Mouse (Mus musculus): Measurements from ENCODE around the gene Plcb1. TPM values are rescaled to one million over a fixed set of nuclear protein-coding genes. Genes with fewer than 3 reads are reported as not detected.
"Not testable (repeated sequence)": the region's sequence is repeated elsewhere in the genome, so short reads cannot be mapped to it uniquely, and the experiment has no call there.

The Plcb1 gene
- polyA plus RNA-seq, 1 experiment from 2014 or later, result 4.4 TPM

DNA sequence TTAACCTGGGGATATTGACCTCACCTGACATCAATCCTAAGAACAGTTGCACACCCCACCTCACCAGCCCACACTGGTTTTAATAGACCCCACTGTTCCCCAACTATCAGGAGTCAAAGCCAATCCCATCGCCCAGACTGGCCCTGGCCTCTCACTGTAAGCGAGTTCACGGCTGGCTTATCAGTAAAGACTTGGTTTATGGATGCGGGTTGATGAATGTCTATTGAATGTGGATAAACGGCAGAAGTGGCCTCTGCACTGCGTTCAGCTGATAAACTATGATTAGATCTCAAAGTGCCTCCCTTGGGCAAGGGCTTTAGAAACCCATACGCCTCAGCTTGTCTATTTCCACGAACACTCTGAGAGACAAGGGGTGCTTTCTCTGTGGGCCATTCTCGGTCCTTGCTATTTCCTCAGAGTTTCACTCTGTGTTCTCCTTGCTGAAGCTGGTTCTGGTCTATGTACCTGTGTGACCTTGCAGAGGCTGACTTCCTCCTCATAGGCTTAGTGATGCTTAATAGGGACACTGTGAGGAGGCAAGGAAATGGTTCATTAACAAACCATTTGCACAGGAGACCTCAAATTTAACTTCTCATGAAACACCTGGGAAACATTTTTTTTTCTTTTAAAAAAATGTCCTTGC is 203.9 kb downstream of the Plcb1 start:
- peak; percentile 51; the same call in 1 of the 2 replicates for ATAC-seq
- Histone ChIP-seq H3K4me3 (no peak overlapping the region), H3K9me3 (replicated peaks) (no peaks in the 10 kb centered on the region), H3K4me1 (no peaks in the 10 kb centered on the region), H3K27me3 (replicated peaks) (no peaks in the 10 kb centered on the region), H3K4me2 (no peak overlapping the region), H3K36me3 (no peaks in the 10 kb centered on the region), H3K9ac (no peak overlapping the region), H3K27ac (no peak overlapping the region)
- 54% methylated on average over 9 of the region's 9 CpGs for WGBS (ENCODE audit: insufficient replicate concordance)

DNA sequence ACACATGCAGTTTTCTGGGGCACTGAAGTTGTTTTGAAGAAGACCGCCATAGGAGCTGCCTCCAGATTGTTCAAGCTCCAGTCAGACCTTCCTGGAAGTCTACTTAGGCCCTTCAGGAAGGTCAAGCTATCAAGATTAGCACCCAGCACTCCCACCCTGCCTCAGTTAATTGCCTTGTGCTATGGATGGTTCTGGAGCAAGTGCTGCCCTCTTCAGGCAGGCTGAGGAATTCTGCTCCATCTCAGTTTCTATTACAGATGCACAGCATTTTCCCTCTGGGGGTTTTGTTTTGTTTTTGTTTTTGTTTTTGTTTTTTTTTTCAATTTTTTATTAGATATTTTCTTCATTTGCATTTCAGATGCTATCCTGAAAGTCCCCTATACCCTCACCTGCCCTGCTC is 221.3 kb downstream of the Plcb1 start:
- Histone ChIP-seq H3K9ac (no peak overlapping the region), H3K9me3 (replicated peaks) (no peaks in the 10 kb centered on the region), H3K36me3 (no peaks in the 10 kb centered on the region), H3K27ac (no peak overlapping the region), H3K27me3 (replicated peaks) (no peaks in the 10 kb centered on the region), H3K4me3 (no peak overlapping the region), H3K4me2 (no peak overlapping the region), H3K4me1 (no peaks in the 10 kb centered on the region)
- 74% methylated on average over 1 of the region's 1 CpGs for WGBS (ENCODE audit: insufficient replicate concordance)
- no peak for ATAC-seq

DNA sequence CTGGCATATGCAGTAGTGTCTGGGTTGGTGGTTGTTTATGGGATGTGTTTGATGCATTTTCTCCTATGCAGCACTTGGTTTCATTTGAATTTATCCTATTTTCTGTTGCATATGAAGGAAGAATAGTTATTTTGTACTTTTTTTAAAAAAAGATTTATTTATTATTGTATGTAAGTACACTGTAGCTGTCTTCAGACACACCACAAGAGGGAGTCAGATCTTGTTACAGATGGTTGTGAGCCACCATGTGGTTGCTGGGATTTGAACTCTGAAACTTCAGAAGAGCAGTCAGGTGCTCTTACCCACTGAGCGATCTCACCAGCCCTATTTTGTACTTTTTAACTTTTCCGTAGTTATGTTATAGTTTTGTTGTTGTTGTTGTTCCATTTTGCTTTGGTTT is 222.0 kb downstream of the Plcb1 start:
- WGBS (ENCODE audit: insufficient replicate concordance), result 72% methylated on average over 2 of the region's 2 CpGs
- not testable (repeated sequence) for H3K9ac ChIP-seq; ATAC-seq; H3K36me3 ChIP-seq; H3K9me3 ChIP-seq (replicated peaks); H3K27ac ChIP-seq; H3K4me1 ChIP-seq; H3K4me2 ChIP-seq; H3K27me3 ChIP-seq (replicated peaks); H3K4me3 ChIP-seq

DNA sequence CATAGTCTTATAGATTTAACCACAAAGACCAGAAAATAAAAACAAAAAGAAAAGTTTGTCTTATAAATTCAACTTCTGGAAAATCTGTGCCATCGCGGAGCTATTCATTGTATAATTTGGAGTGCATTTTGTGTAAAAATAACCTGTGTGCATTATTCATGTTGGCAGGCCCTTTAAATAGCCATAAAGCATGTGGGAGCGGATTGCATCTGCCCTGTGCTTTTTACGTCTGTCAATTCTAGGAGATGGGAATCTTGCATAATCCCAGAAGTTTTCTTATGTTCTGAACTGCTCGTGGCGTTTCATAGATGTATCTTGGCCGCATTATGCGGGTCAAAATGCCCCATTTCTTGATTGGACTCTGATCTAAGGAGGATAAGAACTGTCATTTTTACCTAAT is 224.5 kb downstream of the Plcb1 start:
- no peak overlapping the region for H3K9ac ChIP-seq
- no peak overlapping the region for H3K4me2 ChIP-seq
- no peak for ATAC-seq
- H3K4me3 ChIP-seq, result no peak overlapping the region
- H3K27ac ChIP-seq, result no peak overlapping the region
- H3K27me3 ChIP-seq (replicated peaks), result no peaks in the 10 kb centered on the region
- no peaks in the 10 kb centered on the region for H3K4me1 ChIP-seq
- 72% methylated on average over 8 of the region's 8 CpGs for WGBS (ENCODE audit: insufficient replicate concordance)
- no peaks in the 10 kb centered on the region for H3K9me3 ChIP-seq (replicated peaks)
- no peaks in the 10 kb centered on the region for H3K36me3 ChIP-seq

DNA sequence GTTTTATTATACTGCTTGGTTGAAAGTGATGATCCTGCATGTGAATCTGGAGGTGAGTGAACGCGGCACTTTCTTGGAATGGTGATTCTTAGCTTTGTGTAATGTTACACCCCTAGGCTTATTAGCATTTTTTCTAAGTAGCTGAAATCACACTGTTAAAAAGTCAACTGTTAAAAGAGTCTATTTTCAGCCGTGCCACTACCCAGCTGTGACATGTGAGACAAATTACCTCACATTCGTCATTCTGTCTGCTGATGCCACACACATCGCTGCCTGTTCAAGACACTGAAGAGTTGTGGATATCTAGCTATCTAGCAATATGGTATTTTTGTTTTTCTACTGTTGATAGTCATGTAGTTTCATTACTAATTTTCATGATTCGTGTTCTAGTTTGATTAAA is 229.6 kb downstream of the Plcb1 start:
- Histone ChIP-seq H3K9me3 (replicated peaks) (no peaks in the 10 kb centered on the region), H3K27me3 (replicated peaks) (no peaks in the 10 kb centered on the region), H3K36me3 (no peaks in the 10 kb centered on the region), H3K4me3 (no peak overlapping the region), H3K9ac (no peak overlapping the region), H3K27ac (no peak overlapping the region), H3K4me2 (no peak overlapping the region), H3K4me1 (no peaks in the 10 kb centered on the region)
- WGBS (ENCODE audit: insufficient replicate concordance), result 67% methylated on average over 6 of the region's 6 CpGs
- ATAC-seq, result no peak

DNA sequence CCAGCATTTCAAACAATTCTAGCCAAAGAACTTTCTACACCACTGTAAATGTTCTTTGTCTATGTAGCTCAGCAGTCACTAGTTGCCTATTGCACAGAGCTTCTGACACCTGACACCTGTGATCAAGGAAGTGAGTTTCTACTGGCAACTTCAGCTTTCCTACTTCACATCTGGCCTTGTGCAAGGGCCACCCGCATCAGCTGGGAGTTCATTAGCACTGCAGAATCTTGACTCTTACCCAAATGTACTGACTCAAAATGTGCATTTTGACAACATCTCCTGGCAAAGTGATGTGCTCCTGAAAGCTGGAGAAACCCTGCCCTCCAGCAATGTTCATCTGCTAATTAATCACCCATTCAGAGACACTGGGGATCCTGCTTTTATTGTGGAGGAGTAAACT is 232.4 kb downstream of the Plcb1 start:
- Histone ChIP-seq H3K4me2 (no peak overlapping the region), H3K9me3 (replicated peaks) (no peaks in the 10 kb centered on the region), H3K27ac (no peak overlapping the region), H3K36me3 (no peaks in the 10 kb centered on the region), H3K4me1 (no peaks in the 10 kb centered on the region), H3K27me3 (replicated peaks) (no peaks in the 10 kb centered on the region), H3K9ac (no peak overlapping the region), H3K4me3 (no peak overlapping the region)
- ATAC-seq, result no peak
- whole genome bisulfite sequencing (ENCODE audit: insufficient replicate concordance), result 58% methylated on average over 1 of the region's 1 CpGs

DNA sequence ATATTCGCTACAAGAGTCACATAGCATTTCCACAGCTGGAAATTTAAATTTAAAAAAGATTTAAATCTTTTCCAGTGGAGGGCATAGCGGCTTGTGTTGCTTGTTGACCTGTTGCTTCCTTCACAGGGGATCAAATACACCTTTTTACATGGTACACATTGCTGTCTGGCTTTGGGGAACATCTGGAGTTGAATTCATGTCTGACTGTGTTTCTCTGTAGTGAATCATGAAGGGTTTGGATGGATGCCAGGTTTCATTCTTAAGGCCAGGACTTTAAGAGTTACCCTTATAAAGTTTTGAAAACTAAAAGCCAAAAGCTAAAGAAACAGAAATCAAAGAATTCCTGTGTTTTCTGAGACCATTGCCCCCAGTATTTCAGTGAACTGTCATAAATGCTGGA is 232.8 kb downstream of the Plcb1 start:
- H3K27me3 ChIP-seq (replicated peaks), result no peaks in the 10 kb centered on the region
- 55% methylated on average over 2 of the region's 2 CpGs for WGBS (ENCODE audit: insufficient replicate concordance)
- no peaks in the 10 kb centered on the region for H3K9me3 ChIP-seq (replicated peaks)
- no peak for ATAC-seq
- H3K4me1 ChIP-seq, result no peaks in the 10 kb centered on the region
- no peak overlapping the region for H3K4me2 ChIP-seq
- no peak overlapping the region for H3K9ac ChIP-seq
- no peak overlapping the region for H3K4me3 ChIP-seq
- H3K27ac ChIP-seq, result no peak overlapping the region
- no peaks in the 10 kb centered on the region for H3K36me3 ChIP-seq

DNA sequence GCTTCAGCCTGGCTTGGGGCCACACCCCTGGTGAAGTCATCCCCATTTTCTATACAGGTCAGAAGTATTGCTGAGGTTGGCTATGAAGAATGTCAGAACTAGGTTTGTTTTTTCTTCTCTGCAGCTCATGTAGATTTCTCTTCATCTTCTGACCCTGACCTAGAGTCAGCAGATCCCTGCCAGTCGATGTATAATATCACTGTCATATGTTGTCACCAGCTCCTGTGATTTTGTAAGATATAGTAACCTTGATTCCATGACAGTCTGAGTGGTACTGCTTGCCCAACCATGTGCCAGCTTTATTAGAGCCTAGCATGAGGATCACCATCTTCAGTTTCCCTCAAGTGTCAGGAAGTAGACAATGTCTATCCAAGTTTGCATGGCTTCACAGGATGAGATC is 233.7 kb downstream of the Plcb1 start:
- Histone ChIP-seq H3K36me3 (no peaks in the 10 kb centered on the region), H3K4me3 (no peak overlapping the region), H3K9me3 (replicated peaks) (no peaks in the 10 kb centered on the region), H3K9ac (no peak overlapping the region), H3K27me3 (replicated peaks) (no peaks in the 10 kb centered on the region), H3K27ac (no peak overlapping the region), H3K4me1 (no peaks in the 10 kb centered on the region), H3K4me2 (no peak overlapping the region)
- WGBS (ENCODE audit: insufficient replicate concordance), result 54% methylated on average over 1 of the region's 1 CpGs
- ATAC-seq, result no peak

DNA sequence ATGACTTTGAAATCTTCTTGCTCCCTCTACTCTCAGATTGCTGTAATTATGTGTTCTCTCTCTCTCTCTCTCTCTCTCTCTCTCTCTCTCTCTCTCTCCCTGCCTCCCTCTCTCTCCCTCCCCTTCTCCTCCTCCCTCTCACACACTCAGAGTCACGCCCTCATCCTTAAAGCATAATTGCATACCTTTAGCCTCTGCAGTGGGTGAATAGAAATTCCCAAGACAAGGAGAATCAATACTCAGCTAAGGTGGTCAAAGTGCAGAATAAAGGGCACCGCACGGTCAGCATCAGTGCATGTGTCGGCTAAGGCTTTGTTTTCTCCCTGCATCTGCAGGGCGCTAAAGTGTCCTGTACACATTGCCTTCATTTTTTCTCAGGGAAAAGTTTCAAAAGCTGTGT is 243.4 kb downstream of the Plcb1 start:
- ATAC-seq, result no peak
- no peaks in the 10 kb centered on the region for H3K36me3 ChIP-seq
- H3K27ac ChIP-seq, result no peak overlapping the region
- H3K4me3 ChIP-seq, result no peak overlapping the region
- H3K9me3 ChIP-seq (replicated peaks), result no peaks in the 10 kb centered on the region
- H3K9ac ChIP-seq, result no peak overlapping the region
- 0 out of 2 replicates have a peak, but pooled peaks cover 3% of the 10 kb centered on the region for H3K4me1 ChIP-seq
- 78% methylated on average over 5 of the region's 5 CpGs for WGBS (ENCODE audit: insufficient replicate concordance)
- no peak overlapping the region for H3K4me2 ChIP-seq
- H3K27me3 ChIP-seq (replicated peaks), result no peaks in the 10 kb centered on the region

DNA sequence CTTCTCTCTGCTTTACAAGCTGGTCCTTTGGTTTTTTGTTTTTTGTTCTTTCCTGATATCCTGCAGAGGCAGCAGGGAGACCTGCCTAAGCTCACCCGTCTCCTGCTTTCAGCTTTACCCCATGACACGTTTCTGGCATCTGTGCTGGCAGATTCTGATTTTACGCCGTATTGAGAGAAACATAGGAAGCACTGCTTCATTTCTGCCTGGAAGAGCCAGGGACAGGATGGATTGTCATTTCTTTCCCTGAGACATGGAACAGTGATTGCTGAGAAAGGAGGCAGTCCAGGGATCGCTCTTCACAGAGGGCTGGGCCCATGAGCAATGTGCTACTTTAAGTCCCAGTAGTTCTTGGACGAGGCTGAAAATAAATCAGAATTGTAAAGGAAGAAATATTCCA is 243.8 kb downstream of the Plcb1 start:
- Histone ChIP-seq H3K9ac (no peak overlapping the region), H3K4me1 (0 out of 2 replicates have a peak, but pooled peaks cover 3% of the 10 kb centered on the region), H3K4me2 (no peak overlapping the region), H3K4me3 (no peak overlapping the region), H3K36me3 (no peaks in the 10 kb centered on the region), H3K27me3 (replicated peaks) (no peaks in the 10 kb centered on the region), H3K27ac (no peak overlapping the region), H3K9me3 (replicated peaks) (no peaks in the 10 kb centered on the region)
- WGBS (ENCODE audit: insufficient replicate concordance), result 59% methylated on average over 6 of the region's 6 CpGs
- no peak for ATAC-seq

DNA sequence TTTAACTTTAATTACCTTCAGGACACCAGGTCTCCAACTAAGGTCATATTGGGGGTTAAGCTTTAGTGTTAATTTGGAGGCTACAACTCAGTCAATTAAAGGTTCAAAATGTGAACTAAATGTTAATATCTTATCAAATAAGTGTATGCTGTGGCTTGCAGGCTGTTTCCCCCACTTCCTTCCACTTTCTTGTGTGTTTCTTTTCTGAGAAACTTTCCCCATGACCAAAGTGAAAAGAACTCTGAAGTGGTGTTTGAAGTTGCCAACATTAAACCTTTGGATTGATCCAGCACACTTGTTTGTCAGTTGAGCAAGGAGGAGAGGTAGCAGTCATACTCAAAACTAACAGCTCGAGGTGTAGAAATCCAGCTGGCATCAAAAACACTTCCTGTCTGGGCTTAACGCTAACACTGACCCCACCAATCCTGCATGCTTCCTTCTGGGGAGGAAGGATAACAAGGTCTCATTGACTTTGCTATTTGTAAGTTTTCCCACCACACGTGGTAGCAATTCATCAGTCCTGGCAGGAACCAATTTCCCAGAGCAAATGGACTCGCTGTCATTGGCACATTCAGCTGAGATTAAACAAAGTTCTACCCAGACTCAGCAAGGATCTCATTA is 249.9 kb downstream of the Plcb1 start:
- H3K27ac ChIP-seq, result no peak overlapping the region
- no peak overlapping the region for H3K9ac ChIP-seq
- H3K27me3 ChIP-seq (replicated peaks), result no peaks in the 10 kb centered on the region
- no peaks in the 10 kb centered on the region for H3K36me3 ChIP-seq
- 7% methylated on average over 4 of the region's 4 CpGs for WGBS (ENCODE audit: insufficient replicate concordance)
- no peak for ATAC-seq
- no peaks in the 10 kb centered on the region for H3K4me1 ChIP-seq
- H3K9me3 ChIP-seq (replicated peaks), result no peaks in the 10 kb centered on the region
- H3K4me3 ChIP-seq, result no peak overlapping the region
- no peak overlapping the region for H3K4me2 ChIP-seq

DNA sequence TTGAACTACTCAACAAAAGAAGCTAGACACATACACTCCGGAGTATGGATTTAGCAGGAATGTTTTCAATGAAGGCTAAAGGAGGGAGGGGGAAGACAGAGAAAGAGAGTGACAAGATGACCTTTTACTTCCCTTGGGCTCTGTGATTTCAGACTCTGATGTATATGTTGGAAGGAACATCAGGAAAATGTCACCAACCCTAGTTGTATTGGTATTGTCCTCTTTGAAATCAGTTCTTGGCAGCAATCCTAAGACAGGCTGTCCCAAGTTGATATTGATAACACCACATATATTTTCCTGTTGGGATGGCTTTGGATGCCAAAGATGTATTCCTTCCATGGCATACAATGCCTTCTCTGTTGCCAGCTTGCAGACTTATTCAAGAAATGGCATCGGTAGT is 262.9 kb downstream of the Plcb1 start:
- H3K4me1 ChIP-seq, result no peaks in the 10 kb centered on the region
- no peaks in the 10 kb centered on the region for H3K27me3 ChIP-seq (replicated peaks)
- no peak overlapping the region for H3K4me2 ChIP-seq
- H3K36me3 ChIP-seq, result no peaks in the 10 kb centered on the region
- no peak for ATAC-seq
- H3K4me3 ChIP-seq, result no peak overlapping the region
- H3K9ac ChIP-seq, result no peak overlapping the region
- H3K9me3 ChIP-seq (replicated peaks), result no peaks in the 10 kb centered on the region
- WGBS (ENCODE audit: insufficient replicate concordance), result 69% methylated on average over 2 of the region's 2 CpGs
- no peak overlapping the region for H3K27ac ChIP-seq

DNA sequence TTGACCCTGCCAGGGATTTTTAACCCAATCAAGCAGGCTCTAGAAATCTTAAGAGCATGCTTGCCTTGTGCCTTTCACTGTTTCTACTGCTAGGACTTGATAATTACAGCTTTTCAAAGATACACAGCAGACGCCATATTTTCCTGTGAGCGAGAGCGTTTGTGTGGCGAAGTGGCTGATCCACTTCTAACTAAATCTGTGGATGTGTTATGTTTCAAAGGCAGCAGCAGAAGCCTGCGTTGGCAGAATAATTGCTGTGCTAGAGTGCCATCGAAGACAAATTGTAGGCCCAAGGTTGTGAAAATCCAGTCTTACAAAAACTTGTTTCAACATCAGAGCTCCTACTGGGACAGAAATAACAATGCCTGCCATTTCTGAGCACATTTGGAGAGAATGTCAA is 263.4 kb downstream of the Plcb1 start:
- ATAC-seq, result no peak

More for the DNA sequence above, 263.4 kb downstream of the Plcb1 start:
- no peaks in the 10 kb centered on the region for H3K9me3 ChIP-seq (replicated peaks)
- H3K4me3 ChIP-seq, result no peak overlapping the region
- H3K4me2 ChIP-seq, result no peak overlapping the region
- H3K4me1 ChIP-seq, result no peaks in the 10 kb centered on the region
- H3K36me3 ChIP-seq, result no peaks in the 10 kb centered on the region
- H3K9ac ChIP-seq, result no peak overlapping the region
- H3K27ac ChIP-seq, result no peak overlapping the region
- 74% methylated on average over 6 of the region's 6 CpGs for WGBS (ENCODE audit: insufficient replicate concordance)
- H3K27me3 ChIP-seq (replicated peaks), result no peaks in the 10 kb centered on the region
